Mouse (Mus musculus): ENCODE measurements at regions not wholly inside any gene's neighbourhood (a gene's known extent, or its start where the extent isn't known, plus 50 kb on each side); places are given as distances from the start of the nearest gene placed in this dataset.

DNA sequence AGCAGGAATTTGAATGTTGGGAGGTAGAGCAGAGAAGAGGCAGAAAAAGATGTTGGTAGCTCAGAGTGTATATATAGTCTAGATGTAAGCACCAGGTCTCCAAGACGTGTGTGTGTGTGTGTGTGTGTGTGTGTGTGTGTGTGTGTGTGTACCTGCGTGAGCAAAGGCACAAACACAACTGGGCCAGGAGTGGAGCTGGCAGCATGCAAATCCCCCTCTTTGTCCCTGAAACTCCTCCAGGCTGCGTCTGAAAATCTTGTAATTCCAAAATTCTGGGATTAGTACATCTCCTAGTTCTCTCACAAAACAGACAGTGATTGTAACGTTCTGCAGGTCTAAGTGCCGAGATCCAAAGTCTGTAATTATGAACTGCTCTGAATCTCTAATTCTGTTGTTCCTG lies 137.8 kb upstream of the Gm12830 start:
- Histone ChIP-seq H3K36me3 (ENCODE audit: control insufficient read depth, insufficient read depth, low read length) (no peaks in the 10 kb centered on the region), H3K9ac (ENCODE audit: low read length) (no peak overlapping the region), H3K4me1 (replicated peaks; ENCODE audit: control insufficient read depth, insufficient read depth, low read length) (no peaks in the 10 kb centered on the region), H3K4me3 (ENCODE audit: low read depth, low read length) (no peak overlapping the region), H3K27ac (ENCODE audit: low read depth) (no peak overlapping the region), H3K9me3 (ENCODE audit: control insufficient read depth, low read length) (no peaks in the 10 kb centered on the region), H3K27me3 (replicated peaks; ENCODE audit: control insufficient read depth, insufficient read depth, low read length) (peaks cover 19% of the 10 kb centered on the region; the same call in 1 of the 2 replicates), H3K4me2 (ENCODE audit: low read length) (no peak overlapping the region)
- DNase-seq (ENCODE audit: low spot score) (no peak), ATAC-seq (replicated peaks; ENCODE audit: low FRiP score, low TSS enrichment, low read depth) (no peak)
- WGBS: 67% methylated on average over 5 of the region's 5 CpGs

DNA sequence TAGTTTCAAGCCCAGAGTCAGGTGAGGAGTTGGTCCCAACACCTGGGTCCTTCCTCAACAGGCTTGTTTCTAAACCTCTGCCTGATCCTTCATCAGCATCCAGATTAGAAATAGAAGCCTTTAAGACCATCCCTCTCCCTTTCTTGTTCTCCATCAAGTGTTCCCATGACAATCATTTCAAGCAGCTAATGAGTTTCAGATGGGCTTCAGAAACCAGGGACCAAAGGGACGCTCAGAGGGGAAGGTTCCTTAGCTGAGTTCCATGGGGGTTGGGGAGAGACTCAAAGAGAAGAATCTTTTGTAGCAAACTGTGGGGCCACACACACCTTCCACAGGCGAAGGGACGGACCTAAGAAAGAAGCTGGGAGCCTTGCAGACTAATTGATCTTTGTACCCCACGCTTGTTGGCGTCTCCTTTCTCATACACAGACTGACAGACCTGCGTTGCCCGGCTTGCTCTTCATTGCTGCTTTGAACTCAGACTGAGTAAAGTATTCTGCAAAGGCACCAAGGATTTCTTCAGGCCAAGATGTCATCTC lies 136.6 kb upstream of the Gm12830 start:
- no peak overlapping the region for H3K9ac ChIP-seq (ENCODE audit: low read length)
- no peaks in the 10 kb centered on the region for H3K36me3 ChIP-seq (ENCODE audit: control insufficient read depth, insufficient read depth, low read length)
- H3K4me1 ChIP-seq (replicated peaks; ENCODE audit: control insufficient read depth, insufficient read depth, low read length): no peaks in the 10 kb centered on the region
- WGBS: 80% methylated on average over 7 of the region's 7 CpGs
- H3K4me2 ChIP-seq (ENCODE audit: low read length): no peak overlapping the region
- no peaks in the 10 kb centered on the region for H3K9me3 ChIP-seq (ENCODE audit: control insufficient read depth, low read length)
- ATAC-seq (replicated peaks; ENCODE audit: low FRiP score, low TSS enrichment, low read depth) (no peak), DNase-seq (ENCODE audit: low spot score) (no peak)
- H3K27me3 ChIP-seq (replicated peaks; ENCODE audit: control insufficient read depth, insufficient read depth, low read length): peaks cover 19% of the 10 kb centered on the region; the same call in 1 of the 2 replicates
- no peak overlapping the region for H3K4me3 ChIP-seq (ENCODE audit: low read depth, low read length)
- H3K27ac ChIP-seq (ENCODE audit: low read depth): no peak overlapping the region

DNA sequence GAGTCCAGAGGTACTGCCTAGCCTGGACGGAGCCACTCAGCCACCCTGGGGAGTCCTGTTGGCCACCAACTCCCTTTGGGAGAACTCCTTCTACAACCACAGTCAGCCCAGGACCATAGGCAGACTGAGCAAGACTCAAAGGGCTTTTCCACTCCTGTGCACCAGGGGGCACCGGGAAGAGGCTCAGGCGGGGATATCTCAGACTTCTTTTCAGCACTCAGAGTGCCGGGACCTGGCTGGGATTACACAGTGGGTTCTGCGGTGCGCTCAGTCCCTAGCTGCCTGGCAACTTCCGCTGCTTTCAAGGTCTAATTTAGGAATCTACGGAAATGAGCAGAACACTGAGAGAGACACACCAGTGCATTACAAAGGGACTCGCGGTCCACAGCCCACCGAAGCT lies 136.1 kb upstream of the Gm12830 start:
- peak overlapping the region; percentile 20; the same call in 1 of the 2 replicates for H3K4me2 ChIP-seq (ENCODE audit: low read length)
- DNase-seq (ENCODE audit: low spot score) (peak; percentile 71), ATAC-seq (replicated peaks; ENCODE audit: low FRiP score, low TSS enrichment, low read depth) (peak; percentile 78)
- no peak overlapping the region for H3K9ac ChIP-seq (ENCODE audit: low read length)
- peaks cover 19% of the 10 kb centered on the region; the same call in 1 of the 2 replicates for H3K27me3 ChIP-seq (replicated peaks; ENCODE audit: control insufficient read depth, insufficient read depth, low read length)
- no peaks in the 10 kb centered on the region for H3K9me3 ChIP-seq (ENCODE audit: control insufficient read depth, low read length)
- H3K4me3 ChIP-seq (ENCODE audit: low read depth, low read length): no peak overlapping the region
- H3K4me1 ChIP-seq (replicated peaks; ENCODE audit: control insufficient read depth, insufficient read depth, low read length): no peaks in the 10 kb centered on the region
- no peak overlapping the region for H3K27ac ChIP-seq (ENCODE audit: low read depth)
- WGBS: 14% methylated on average over 11 of the region's 11 CpGs
- H3K36me3 ChIP-seq (ENCODE audit: control insufficient read depth, insufficient read depth, low read length): no peaks in the 10 kb centered on the region

DNA sequence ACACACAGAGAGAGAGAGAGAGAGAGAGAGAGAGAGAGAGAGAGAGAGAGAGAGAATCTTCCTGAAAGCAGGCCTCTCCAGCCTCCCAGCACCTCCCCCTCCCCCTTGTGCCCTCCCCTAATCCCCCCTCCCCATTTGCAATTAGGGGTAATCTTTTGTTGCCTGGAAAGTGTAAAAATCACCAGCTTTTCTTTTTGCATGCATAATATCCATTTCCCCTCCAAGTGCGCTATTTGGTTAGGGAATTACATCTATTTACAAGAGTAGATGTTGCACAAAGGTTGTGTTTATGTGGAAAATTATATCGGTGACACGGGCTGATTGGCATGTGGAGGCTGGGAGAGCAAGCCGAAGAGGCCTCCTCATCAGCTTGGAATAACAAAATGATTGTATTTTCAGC lies 135.4 kb upstream of the Gm12830 start:
- Histone ChIP-seq H3K27ac (ENCODE audit: low read depth) (no peak overlapping the region), H3K36me3 (ENCODE audit: control insufficient read depth, insufficient read depth, low read length) (no peaks in the 10 kb centered on the region), H3K9ac (ENCODE audit: low read length) (no peak overlapping the region), H3K27me3 (replicated peaks; ENCODE audit: control insufficient read depth, insufficient read depth, low read length) (peaks cover 23% of the 10 kb centered on the region; the same call in 1 of the 2 replicates), H3K4me3 (ENCODE audit: low read depth, low read length) (no peak overlapping the region), H3K4me2 (ENCODE audit: low read length) (no peak overlapping the region), H3K4me1 (replicated peaks; ENCODE audit: control insufficient read depth, insufficient read depth, low read length) (no peaks in the 10 kb centered on the region), H3K9me3 (ENCODE audit: control insufficient read depth, low read length) (no peaks in the 10 kb centered on the region)
- DNase-seq (ENCODE audit: low spot score) (no peak), ATAC-seq (replicated peaks; ENCODE audit: low FRiP score, low TSS enrichment, low read depth) (no peak)
- 52% methylated on average over 4 of the region's 4 CpGs for WGBS

DNA sequence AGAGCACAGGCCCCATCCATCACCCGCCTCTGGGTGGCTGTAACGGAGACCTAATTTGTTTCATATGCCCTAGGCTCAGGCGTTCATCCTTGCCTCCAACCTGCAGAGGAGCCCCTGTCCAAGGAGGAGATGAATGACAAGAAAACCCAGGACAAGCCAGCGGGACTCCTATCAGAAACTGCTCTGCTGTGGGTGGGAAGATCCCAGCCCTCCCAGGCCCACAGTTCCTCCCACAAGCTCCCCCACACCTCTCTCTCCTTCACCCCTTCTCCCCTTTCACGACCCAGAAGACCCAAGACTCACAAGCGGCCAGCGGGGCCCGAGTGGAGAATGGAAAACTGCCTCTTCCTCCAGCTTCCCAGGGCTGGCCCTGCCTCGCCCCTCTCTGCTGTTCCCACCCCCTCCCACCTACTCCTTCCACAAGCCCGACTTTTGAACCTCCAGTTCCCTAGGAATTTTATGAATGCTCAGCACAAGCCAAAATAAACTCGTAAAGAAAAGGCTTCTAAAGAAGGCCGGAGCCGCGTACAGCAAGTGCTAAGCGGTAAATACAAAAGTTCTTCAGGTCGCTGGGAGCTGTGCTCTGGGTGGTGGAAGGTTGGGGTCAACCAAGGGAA lies 133.1 kb upstream of the Gm12830 start:
- ATAC-seq (replicated peaks; ENCODE audit: low FRiP score, low TSS enrichment, low read depth): peak; percentile 47
- no peak overlapping the region for H3K27ac ChIP-seq (ENCODE audit: low read depth)
- peaks cover 21% of the 10 kb centered on the region; the same call in 1 of the 2 replicates for H3K27me3 ChIP-seq (replicated peaks; ENCODE audit: control insufficient read depth, insufficient read depth, low read length)
- H3K4me2 ChIP-seq (ENCODE audit: low read length): peak overlapping the region; percentile 20; the same call in 1 of the 2 replicates
- H3K36me3 ChIP-seq (ENCODE audit: control insufficient read depth, insufficient read depth, low read length): no peaks in the 10 kb centered on the region
- WGBS: 15% methylated on average over 16 of the region's 16 CpGs
- H3K9ac ChIP-seq (ENCODE audit: low read length): no peak overlapping the region
- H3K9me3 ChIP-seq (ENCODE audit: control insufficient read depth, low read length): no peaks in the 10 kb centered on the region
- no peak for DNase-seq (ENCODE audit: low spot score)
- no peaks in the 10 kb centered on the region for H3K4me1 ChIP-seq (replicated peaks; ENCODE audit: control insufficient read depth, insufficient read depth, low read length)
- no peak overlapping the region for H3K4me3 ChIP-seq (ENCODE audit: low read depth, low read length)

- DNase-seq (ENCODE audit: low spot score): no peak
- Histone ChIP-seq H3K4me2 (ENCODE audit: low read length) (peak overlapping the region; percentile 20; the same call in 1 of the 2 replicates), H3K27ac (ENCODE audit: low read depth) (no peak overlapping the region), H3K9me3 (ENCODE audit: control insufficient read depth, low read length) (no peaks in the 10 kb centered on the region), H3K27me3 (replicated peaks; ENCODE audit: control insufficient read depth, insufficient read depth, low read length) (peaks cover 21% of the 10 kb centered on the region; the same call in 1 of the 2 replicates), H3K4me3 (ENCODE audit: low read depth, low read length) (no peak overlapping the region), H3K9ac (ENCODE audit: low read length) (no peak overlapping the region), H3K36me3 (ENCODE audit: control insufficient read depth, insufficient read depth, low read length) (no peaks in the 10 kb centered on the region), H3K4me1 (replicated peaks; ENCODE audit: control insufficient read depth, insufficient read depth, low read length) (no peaks in the 10 kb centered on the region)
- ATAC-seq (replicated peaks; ENCODE audit: low FRiP score, low TSS enrichment, low read depth): no peak
- 68% methylated on average over 6 of the region's 6 CpGs for WGBS
Measured at GRCm38 (mm10) chr4:114688973-114689371, 132.6 kb upstream of the Gm12830 start.

GRCm38 (mm10) chr4:114705586-114705985 lies 115.9 kb upstream of the Gm12830 start:
- Histone ChIP-seq H3K4me3 (ENCODE audit: low read depth, low read length) (no peak overlapping the region), H3K9ac (ENCODE audit: low read length) (no peak overlapping the region), H3K4me2 (ENCODE audit: low read length) (no peak overlapping the region), H3K27me3 (replicated peaks; ENCODE audit: control insufficient read depth, insufficient read depth, low read length) (no peaks in the 10 kb centered on the region), H3K4me1 (replicated peaks; ENCODE audit: control insufficient read depth, insufficient read depth, low read length) (no peaks in the 10 kb centered on the region), H3K27ac (ENCODE audit: low read depth) (no peak overlapping the region), H3K9me3 (ENCODE audit: control insufficient read depth, low read length) (no peaks in the 10 kb centered on the region), H3K36me3 (ENCODE audit: control insufficient read depth, insufficient read depth, low read length) (no peaks in the 10 kb centered on the region)
- WGBS: 49% methylated on average over 4 of the region's 4 CpGs
- DNase-seq (ENCODE audit: low spot score) (no peak), ATAC-seq (replicated peaks; ENCODE audit: low FRiP score, low TSS enrichment, low read depth) (no peak)

DNA sequence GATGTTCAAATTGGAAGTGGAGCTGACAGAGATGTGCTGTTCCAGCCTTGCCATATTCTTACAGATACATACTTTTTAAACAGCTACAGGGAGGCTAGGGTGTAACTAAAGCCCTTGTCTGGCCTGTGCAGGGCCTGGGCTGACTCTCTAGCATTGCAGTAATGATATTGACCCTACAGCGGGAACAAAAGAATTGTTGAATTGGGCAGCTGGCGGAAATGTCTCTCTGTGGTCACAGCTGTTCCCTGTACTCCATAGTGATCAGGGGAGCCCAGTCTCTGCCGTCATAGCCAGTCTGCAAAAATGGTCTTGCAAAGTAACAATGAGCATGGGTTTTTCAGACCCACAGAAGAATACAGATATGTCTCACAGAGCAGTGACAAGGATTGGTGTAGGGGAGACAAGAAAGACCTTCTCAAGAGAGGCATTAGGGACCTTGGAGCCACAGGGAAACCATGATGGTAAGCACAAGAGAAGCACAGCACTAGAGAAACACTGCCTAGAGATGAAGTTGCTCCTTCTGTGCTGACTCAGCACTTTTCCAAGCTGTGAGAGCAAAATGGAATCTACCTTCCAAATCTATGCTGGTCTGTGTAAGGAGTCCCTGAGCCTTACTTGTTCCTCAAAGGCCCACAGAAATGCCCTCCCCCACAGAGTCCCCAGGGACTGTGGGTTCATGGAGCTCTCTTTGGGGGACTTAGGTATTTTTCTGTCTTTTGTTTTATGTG lies 111.2 kb upstream of the Gm12830 start:
- ATAC-seq (replicated peaks; ENCODE audit: low FRiP score, low TSS enrichment, low read depth) (no peak), DNase-seq (ENCODE audit: low spot score) (no peak)
- 77% methylated on average over 3 of the region's 3 CpGs for WGBS
- H3K4me3 ChIP-seq (ENCODE audit: low read depth, low read length): no peak overlapping the region
- H3K9me3 ChIP-seq (ENCODE audit: control insufficient read depth, low read length): no peaks in the 10 kb centered on the region
- no peak overlapping the region for H3K27ac ChIP-seq (ENCODE audit: low read depth)
- H3K27me3 ChIP-seq (replicated peaks; ENCODE audit: control insufficient read depth, insufficient read depth, low read length): no peaks in the 10 kb centered on the region
- H3K4me2 ChIP-seq (ENCODE audit: low read length): no peak overlapping the region
- H3K4me1 ChIP-seq (replicated peaks; ENCODE audit: control insufficient read depth, insufficient read depth, low read length): no peaks in the 10 kb centered on the region
- no peak overlapping the region for H3K9ac ChIP-seq (ENCODE audit: low read length)
- H3K36me3 ChIP-seq (ENCODE audit: control insufficient read depth, insufficient read depth, low read length): no peaks in the 10 kb centered on the region

Measured in intestine, embryonic 14.5 days (tissue).